Mouse (Mus musculus) retina, adult 2 months (tissue): ENCODE results near the gene Stambpl1.

Experiments
- DNase-seq: peaks from one replicate; pipeline ENCODE4 v3.0.0-alpha.2; 2012; ENCODE audit warnings: low read depth, low spot score

The Stambpl1 gene

DNA sequence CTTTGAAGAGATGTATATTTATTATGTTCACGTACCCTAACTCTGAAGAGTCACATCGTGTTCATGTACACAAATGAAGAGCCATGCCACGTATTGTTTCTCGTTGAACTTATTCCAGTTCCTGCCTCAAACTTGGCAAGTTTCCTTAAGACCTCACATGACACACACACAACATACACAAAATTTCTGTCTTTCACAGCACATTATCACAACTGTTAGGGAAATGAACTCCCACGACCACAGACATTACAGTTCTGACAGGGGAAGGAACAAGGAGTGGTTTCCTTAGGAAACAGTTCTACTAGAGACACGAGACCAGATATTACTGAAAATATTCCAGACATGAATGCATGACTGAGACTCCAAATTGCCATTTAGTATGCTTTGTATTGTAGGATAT lies 91.6 kb downstream of the Stambpl1 start:
- no peak for DNase-seq

DNA sequence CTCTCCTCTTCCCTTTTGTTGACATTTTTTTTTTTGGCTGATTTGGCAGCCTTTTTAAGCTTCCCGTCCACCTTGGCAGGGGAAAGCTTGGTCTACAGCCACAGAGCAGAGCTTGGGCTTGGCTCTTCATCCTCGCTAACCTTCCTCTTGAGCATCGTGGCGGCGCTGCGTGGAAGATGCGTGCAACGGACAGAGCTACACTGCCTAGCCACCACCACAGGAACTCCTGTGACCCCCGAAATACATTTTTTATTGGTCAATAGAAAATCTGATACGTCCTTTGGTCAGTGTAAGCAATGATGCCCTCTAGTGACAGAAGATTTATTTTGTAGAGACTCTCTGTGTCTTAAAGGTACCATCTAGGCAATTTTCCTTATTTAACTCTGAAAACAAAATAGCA lies 92.4 kb downstream of the Stambpl1 start:
- DNase-seq, result no peak

DNA sequence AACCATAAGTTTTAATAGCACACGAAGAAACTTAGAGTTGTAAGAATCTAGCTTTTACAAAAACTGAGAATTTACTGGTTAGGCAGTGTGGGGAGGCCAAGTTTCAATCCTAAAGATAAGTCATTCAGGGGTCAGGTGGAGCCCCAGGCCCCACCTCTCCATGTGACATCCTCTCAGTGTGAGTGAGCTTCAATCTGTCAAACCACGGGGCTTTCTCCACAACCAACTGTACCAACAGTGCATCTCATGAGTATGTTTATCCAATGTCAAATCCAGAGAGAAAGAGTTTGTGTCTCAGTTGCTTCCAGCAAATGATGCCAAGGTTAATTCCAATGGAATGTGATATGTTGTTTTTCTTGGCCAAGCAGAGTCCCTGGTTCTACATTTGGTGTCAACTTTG lies 92.8 kb downstream of the Stambpl1 start:
- DNase-seq, result no peak

DNA sequence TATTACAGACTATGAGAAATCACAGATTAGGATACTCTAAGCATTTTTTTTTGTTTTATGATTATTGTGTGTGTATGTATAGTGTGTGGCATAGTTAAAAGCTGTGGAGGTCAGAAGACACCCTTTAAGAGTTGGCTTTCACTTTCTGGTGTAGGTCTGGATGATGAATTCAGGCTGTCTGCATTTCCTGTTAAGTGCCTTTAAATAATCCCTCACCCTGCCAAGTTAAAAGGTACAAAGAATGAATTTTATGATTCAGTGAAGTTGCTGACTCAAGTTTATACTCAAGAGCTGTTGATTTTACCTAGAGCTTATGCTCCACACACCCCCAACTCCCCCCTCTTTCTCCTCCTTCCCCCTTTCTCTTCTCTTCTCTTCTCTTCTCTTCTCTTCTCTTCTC lies 95.2 kb downstream of the Stambpl1 start:
- no peak for DNase-seq

DNA sequence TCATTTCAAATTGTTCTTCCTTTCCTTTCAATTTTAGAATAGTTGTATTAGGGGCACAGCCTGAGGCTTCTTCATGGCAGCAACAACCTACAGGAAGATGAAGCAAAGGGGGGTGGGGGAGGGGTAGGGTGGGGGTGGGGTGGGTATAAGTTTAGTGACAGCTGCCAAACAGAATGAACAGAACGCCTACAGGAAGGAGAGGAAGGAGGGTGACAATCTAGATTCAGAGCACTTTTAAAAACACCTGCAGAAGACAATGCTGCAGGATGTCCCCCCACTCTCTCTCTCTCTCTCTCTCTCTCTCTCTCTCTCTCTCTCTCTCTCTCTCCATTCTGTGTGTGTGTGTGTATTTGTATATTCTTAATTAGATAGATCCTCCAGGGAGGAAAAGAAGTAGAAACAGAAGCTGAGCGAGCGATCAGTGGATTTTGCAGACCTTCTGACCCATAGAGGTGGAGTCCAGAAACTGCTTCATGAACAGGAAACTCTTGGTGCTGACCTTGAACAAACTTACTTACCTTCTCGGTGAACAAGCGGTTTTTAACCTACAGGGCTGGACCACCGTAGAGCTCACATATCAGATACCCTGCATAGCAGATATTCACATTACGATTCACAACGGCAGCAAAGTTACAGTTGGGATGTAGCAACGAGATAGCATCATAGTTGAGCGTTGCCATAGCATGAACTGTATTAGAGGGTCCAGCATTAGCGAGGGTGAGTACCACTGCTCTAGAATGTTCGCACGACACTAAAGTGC lies 95.8 kb downstream of the Stambpl1 start:
- DNase-seq, result no peak

DNA sequence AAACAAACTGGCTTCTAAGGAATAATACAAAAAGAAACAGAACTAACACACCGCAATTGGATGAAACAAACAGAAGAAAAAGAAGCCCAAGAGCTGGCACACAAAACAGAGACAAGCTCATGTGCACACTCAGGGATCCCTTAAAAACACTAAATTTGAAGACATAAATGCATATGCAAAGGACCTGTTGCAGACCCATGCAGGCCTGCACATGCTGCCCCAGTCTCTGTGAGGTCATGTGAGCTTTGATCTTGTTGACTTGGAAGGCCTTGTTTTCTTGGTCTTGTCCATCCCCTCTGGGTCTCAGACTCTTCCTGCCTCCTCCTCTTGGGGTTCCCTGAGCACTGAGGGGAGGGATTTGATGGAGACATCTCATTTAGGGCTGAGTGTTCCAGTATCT lies 96.7 kb downstream of the Stambpl1 start:
- no peak for DNase-seq
